Mouse (Mus musculus) midbrain, embryonic 12.5 days (tissue): ENCODE data around the gene Armcx6. TPM values are rescaled to one million over a fixed set of nuclear protein-coding genes. Genes with fewer than 3 reads are reported as not detected.
"Not testable (repeated sequence)": the region's sequence is repeated elsewhere in the genome, so short reads cannot be mapped to it uniquely, and the experiment has no call there.

Source experiments
- ATAC-seq: fragments of 200-750 bp; cut with Nextera tagmentation; 2 replicates; pipeline ENCODE4 v1.8.0; 2017; ENCODE audit warnings: low read depth, moderate TSS enrichment, moderate library complexity; ENCODE audit not compliant: low FRiP score
- H3K27ac ChIP-seq: fragments of 300-500 bp; sonication (generic); replicated peaks from 2 replicates; pipeline ENCODE4 v1.5.1; 2016; ENCODE audit warnings: mild to moderate bottlenecking
- H3K27me3 ChIP-seq: fragments of 300-500 bp; sonication (generic); 2 replicates; pipeline ENCODE4 v1.6.1; 2016; ENCODE audit warnings: mild to moderate bottlenecking
- H3K36me3 ChIP-seq: fragments of 300-500 bp; sonication (generic); 2 replicates; pipeline ENCODE4 v1.6.1; 2016
- H3K4me1 ChIP-seq: fragments of 300-500 bp; sonication (generic); 2 replicates; pipeline ENCODE4 v1.6.1; 2016
- H3K4me2 ChIP-seq: fragments of 300-500 bp; sonication (generic); replicated peaks from 2 replicates; pipeline ENCODE4 v1.6.1; 2016; ENCODE audit warnings: mild to moderate bottlenecking, moderate library complexity
- H3K4me3 ChIP-seq: fragments of 300-500 bp; sonication (generic); 2 replicates; pipeline ENCODE4 v1.5.1; 2016; ENCODE audit warnings: mild to moderate bottlenecking
- H3K9ac ChIP-seq: fragments of 300-500 bp; sonication (generic); replicated peaks from 2 replicates; pipeline ENCODE4 v1.6.1; 2016; ENCODE audit warnings: mild to moderate bottlenecking, moderate library complexity
- H3K9me3 ChIP-seq: fragments of 300-500 bp; sonication (generic); 2 replicates; pipeline ENCODE4 v1.6.1; 2016; ENCODE audit warnings: mild to moderate bottlenecking
- WGBS: fragments of 180-500 bp; shearing (Covaris S2); methylation state at CpG from one replicate; pipeline ENCODE4 v1.1.7; 2016; 5-methylcytosine and 5-hydroxymethylcytosine counted together
- microRNA-seq: library from miRNA; unstranded; fragments of <30 nt; microRNA quantifications from one replicate; pipeline ENCODE4, GENCODE M21; 2017
- polyA plus RNA-seq: library from polyadenylated mRNA; unstranded; fragments of >200 nt; fragmentation: Nextera tagmentation; extraction: Ambion mirVana; gene quantifications from 2 replicates; pipeline ENCODE4 v1.2.1, GENCODE M21; 2016

Armcx6 gene
- polyA plus RNA-seq, 1 experiment from 2014 or later = 22.3 TPM

DNA sequence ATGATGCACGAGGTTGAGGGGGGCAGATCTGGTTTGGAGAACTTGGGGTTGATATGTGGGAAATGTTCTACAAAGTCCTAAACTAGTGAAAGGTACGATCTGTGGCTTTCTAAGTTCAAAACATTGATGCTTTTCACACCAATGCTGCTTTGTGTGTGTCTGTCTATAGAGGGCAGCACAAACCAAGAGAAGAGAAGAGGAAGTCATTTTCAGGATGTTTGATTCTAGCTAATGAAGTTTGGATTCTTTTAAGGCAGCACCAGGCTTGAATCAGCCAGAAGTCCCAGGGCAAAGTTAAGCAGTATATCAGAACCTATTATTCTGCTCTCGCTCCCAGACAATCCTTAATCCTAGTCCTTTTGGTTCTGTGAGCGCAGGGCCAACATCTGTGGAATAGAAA, 21.4 kb downstream of the Armcx6 start:
- H3K27ac ChIP-seq = no peak overlapping the region
- ATAC-seq = no peak
- no peaks in the 10 kb centered on the region for H3K4me1 ChIP-seq
- no peak overlapping the region for H3K9ac ChIP-seq
- WGBS = 52% methylated on average over 4 of the region's 4 CpGs
- no peaks in the 10 kb centered on the region for H3K9me3 ChIP-seq
- H3K4me3 ChIP-seq = no peak overlapping the region
- no peaks in the 10 kb centered on the region for H3K36me3 ChIP-seq
- H3K4me2 ChIP-seq = no peak overlapping the region
- H3K27me3 ChIP-seq = peaks cover 29% of the 10 kb centered on the region

DNA sequence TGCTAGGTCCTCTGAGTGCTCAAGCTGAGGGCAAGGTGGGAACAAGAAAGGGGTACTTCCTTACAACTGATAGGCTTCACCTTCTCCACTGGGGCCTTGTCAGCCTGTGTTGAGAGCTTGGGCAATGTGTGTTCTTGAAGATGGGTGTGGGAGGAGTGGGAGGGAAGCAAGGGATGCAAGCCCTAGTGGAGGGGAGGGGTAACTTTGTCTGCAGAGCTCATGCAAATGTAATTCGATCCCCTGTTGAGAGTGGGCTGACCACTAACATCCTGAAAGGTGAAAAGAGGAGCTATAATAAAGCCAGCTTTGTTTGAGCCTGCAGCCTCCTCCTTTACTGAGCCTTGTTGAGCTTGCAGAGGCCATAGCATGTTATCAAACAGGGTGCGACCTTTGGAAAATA, 27.5 kb downstream of the Armcx6 start:
- H3K27ac ChIP-seq, H3K9ac ChIP-seq, H3K9me3 ChIP-seq, H3K27me3 ChIP-seq, H3K4me2 ChIP-seq, H3K4me3 ChIP-seq, H3K4me1 ChIP-seq: not testable (repeated sequence)
- peak; percentile 34; the same call in 1 of the 2 replicates for ATAC-seq
- peaks cover 15% of the 10 kb centered on the region; the same call in 1 of the 2 replicates for H3K36me3 ChIP-seq
- WGBS = 17% methylated on average over 2 of the region's 2 CpGs

DNA sequence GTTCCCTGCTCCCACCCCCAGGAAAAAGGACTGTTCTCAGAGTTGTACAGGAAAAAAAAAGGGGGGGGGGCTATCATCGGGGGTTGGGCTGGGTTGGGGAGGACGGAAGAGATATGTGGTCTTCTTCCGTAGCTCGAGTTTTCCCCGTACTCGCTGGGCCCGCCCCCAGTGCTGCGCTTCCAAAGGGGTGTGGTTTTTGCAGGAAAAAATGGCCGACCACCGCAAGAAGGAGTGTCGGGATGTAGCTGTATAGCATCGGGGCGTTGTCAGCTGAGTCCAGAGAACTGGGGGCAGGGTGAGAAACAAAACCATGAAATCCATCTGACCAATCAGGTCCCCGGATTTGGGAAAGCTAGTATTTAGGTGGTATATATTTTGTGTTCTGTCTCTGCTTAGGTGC, 32.7 kb downstream of the Armcx6 start:
- Histone ChIP-seq H3K9me3 (no peaks in the 10 kb centered on the region), H3K27me3 (peaks cover 12% of the 10 kb centered on the region), H3K27ac (peak overlapping the region; percentile 93), H3K4me2 (peak overlapping the region; percentile 50), H3K36me3 (peaks cover 15% of the 10 kb centered on the region; the same call in 1 of the 2 replicates), H3K4me3 (peak overlapping the region; percentile 49), H3K9ac (peak overlapping the region; percentile 54), H3K4me1 (no peaks in the 10 kb centered on the region)
- 21% methylated on average over 14 of the region's 14 CpGs for WGBS
- ATAC-seq = peak; percentile 81

DNA sequence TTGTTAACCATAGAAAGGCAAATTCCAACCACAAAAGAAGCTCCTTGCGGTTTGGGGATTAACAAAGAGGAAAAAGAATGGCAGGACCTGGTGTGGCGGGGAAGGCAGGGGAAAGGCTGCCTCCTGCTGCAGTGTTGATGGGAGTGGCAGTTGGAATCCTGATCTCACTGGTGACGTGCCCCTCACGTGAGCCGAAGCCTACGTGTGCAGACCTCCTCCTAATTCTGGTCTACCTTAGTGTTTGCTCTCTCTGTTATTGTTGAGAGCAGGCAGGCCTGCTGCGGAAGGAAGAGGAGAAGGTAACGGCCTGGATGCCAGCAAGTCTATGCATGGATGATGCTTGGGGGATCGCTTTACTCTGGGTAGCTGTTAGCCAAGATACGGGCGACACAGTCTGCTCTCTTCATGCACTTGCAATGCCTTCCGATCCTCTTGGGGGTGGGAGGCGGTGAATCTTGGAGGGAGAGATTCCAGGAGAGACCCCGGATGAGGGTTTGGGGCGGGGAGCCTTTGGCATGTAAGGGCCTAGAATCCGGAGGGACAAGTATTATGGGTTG, 33.4 kb downstream of the Armcx6 start, which contains the start of gene Armcx1:
Gene Armcx1, plus strand, starts transcription at position 212 of the 557 bp plus-strand sequence.
- Histone ChIP-seq H3K27me3 (peaks cover 12% of the 10 kb centered on the region), H3K4me3 (peak within 1 kb of the TSS; percentile 49)
- ATAC-seq = peak; percentile 95

DNA sequence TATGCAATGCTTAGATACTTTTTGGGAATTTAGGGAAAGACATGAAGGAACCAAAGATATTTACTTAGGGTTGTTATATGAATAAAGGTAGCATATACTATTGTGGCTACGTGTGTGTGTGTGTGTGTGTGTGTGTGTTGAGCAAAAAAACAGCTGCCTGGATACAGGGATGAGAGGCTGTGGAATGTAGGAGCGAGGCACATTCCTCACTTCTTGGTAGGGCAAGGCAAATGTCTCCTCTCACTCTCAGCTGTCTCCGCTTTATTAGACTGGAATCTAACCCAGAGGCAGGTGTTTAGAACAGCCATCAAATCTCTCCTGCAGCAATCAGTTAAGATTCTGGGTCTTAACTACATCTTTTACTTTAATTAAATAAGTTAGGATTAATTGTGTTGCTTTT, 34.4 kb downstream of the Armcx6 start:
- Histone ChIP-seq H3K27ac (no peak overlapping the region), H3K27me3 (peaks cover 12% of the 10 kb centered on the region)
- WGBS = 24% methylated on average over 3 of the region's 3 CpGs

More for the DNA sequence above, 33.4 kb downstream of the Armcx6 start, which contains the start of gene Armcx1:
- Histone ChIP-seq H3K9me3 (no peaks in the 10 kb centered on the region), H3K27ac (peak within 1 kb of the TSS; percentile 93), H3K4me1 (no peaks in the 10 kb centered on the region), H3K4me2 (peak within 1 kb of the TSS; percentile 50), H3K9ac (peak within 1 kb of the TSS; percentile 54), H3K36me3 (peaks cover 15% of the 10 kb centered on the region; the same call in 1 of the 2 replicates)
- WGBS = 22% methylated on average over 16 of the region's 16 CpGs

More for the DNA sequence above, 34.4 kb downstream of the Armcx6 start:
- H3K4me1 ChIP-seq = no peaks in the 10 kb centered on the region
- no peak overlapping the region; the same call in 1 of the 2 replicates for H3K4me2 ChIP-seq
- no peaks in the 10 kb centered on the region for H3K9me3 ChIP-seq
- no peak for ATAC-seq
- H3K36me3 ChIP-seq = peaks cover 15% of the 10 kb centered on the region; the same call in 1 of the 2 replicates
- H3K4me3 ChIP-seq = no peak overlapping the region
- H3K9ac ChIP-seq = no peak overlapping the region

Small RNAs within 50 kb of the gene (microRNA-seq; reads per million reads assigned to microRNA genes)
- not detected for gene Mir7093

Other genes starting within 250 kb of the Armcx6 start
- gene Timm8a1, start 209.6 kb downstream of the Armcx6 start, polyA plus RNA-seq = 49.5 and 50.3 TPM in 2 replicates
- gene Btk, start 167.8 kb downstream of the Armcx6 start, polyA plus RNA-seq = 1.1 and 1.2 TPM in 2 replicates
- gene Rpl36a, start 165.8 kb downstream of the Armcx6 start, polyA plus RNA-seq = 229 and 268 TPM in 2 replicates
- 4.5 TPM in 2 replicates for gene Gla, start 150.3 kb downstream of the Armcx6 start, polyA plus RNA-seq
- gene Hnrnph2, start 150.2 kb downstream of the Armcx6 start, polyA plus RNA-seq = 186 and 202 TPM in 2 replicates
- gene Armcx4, start 64.9 kb downstream of the Armcx6 start, polyA plus RNA-seq = 7.3 and 9.1 TPM in 2 replicates
- gene Armcx1, start 33.5 kb downstream of the Armcx6 start, polyA plus RNA-seq = 67.1 and 68.8 TPM in 2 replicates
- gene Armcx3, start 5.2 kb upstream of the Armcx6 start, polyA plus RNA-seq = 56.6 and 60.5 TPM in 2 replicates
- gene Armcx2, start 57.8 kb upstream of the Armcx6 start, polyA plus RNA-seq = 85.0 and 89.8 TPM in 2 replicates
- gene Nxf2, start 213.3 kb upstream of the Armcx6 start, polyA plus RNA-seq = 0.45 and 0.61 TPM in 2 replicates